Mouse (Mus musculus) ES-E14 (cell line): ENCODE measurements around the gene Nfam1.

Experiments
- CHD2 ChIP-seq: IDR thresholded peaks from 2 replicates; pipeline ENCODE4 v1.6.1; 2014; ENCODE audit warnings: mild to moderate bottlenecking, low read depth, low read length, inconsistent platforms
- HCFC1 ChIP-seq: IDR thresholded peaks from 2 replicates; pipeline ENCODE4 v1.6.1; 2012; ENCODE audit warnings: low read length, inconsistent platforms, borderline replicate concordance; ENCODE audit not compliant: insufficient read depth
- MAFK ChIP-seq: IDR thresholded peaks from 2 replicates; pipeline ENCODE4 v1.6.1; 2014; ENCODE audit warnings: mild to moderate bottlenecking, low read depth, low read length, inconsistent platforms; ENCODE audit not compliant: insufficient read depth
- ZC3H11A ChIP-seq: IDR thresholded peaks from 2 replicates; pipeline ENCODE4 v1.6.1; 2012; ENCODE audit warnings: low read depth, mild to moderate bottlenecking, inconsistent platforms, low read length, borderline replicate concordance
- ZNF384 ChIP-seq: IDR thresholded peaks from 2 replicates; pipeline ENCODE4 v1.6.1; 2012; ENCODE audit warnings: low read depth, low read length, inconsistent platforms

GRCm38 (mm10) chr15:82995239-82995638 is 37.9 kb downstream of the Nfam1 start:
- TF ChIP-seq CHD2 (no peak), MAFK (no peak), ZNF384 (no peak), ZC3H11A (no peak), HCFC1 (no peak)
